Mouse (Mus musculus): ENCODE measurements around the gene Ky.

The Ky gene

DNA sequence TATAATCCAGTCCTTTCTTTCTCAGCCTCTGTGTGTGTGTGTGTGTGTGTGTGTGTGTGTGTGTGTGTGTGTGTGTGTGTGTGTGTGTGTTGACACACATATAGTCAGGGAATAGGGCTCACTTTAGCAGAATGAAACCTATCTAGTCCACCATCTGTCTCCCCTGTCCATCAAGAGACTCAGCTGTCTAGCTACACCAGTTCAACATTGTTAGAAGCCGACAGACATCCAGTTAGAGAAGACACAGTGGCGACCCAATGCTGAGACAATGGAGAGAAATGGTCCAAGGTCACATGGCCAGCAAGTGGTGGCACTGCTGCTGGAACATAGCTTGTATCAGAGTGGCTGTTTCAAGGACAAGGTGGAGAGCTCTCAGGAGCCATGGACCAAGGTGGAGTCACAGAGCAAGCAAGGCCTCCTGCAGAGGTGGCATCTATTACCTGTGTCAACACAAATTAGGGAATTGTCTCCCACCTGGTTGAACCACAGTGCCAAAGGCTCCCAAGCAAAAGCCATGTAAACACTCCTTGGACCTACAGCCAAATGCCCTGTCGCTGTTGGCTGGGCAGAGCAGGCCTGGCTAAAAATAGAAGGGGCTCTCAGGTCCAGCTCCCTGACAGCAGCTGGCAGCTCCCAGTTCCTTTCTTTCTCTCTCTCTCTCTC lies 703 bp upstream of the Ky start:
- 70% methylated on average over 3 of the region's 3 CpGs for WGBS

DNA sequence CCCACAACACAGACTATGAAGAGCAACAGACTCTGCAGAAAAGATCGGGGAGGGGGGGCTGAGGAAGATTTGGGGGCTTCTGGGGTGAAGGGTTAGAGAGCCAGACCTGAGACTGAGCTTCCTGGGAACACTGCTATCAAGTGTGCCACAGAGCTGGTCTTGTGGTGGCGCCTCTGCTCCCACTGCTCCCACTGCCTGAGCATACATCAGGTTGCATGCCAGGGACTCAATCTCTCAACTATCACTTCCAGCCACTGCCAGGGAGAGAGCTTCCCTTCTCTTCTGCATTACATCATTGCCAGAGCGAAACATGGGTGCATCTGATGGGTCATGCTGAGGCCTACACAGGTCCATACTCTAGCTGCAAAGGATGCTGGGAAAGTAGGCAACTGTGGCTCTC lies 2.8 kb downstream of the Ky start:
- 85% methylated on average over 3 of the region's 3 CpGs for WGBS

DNA sequence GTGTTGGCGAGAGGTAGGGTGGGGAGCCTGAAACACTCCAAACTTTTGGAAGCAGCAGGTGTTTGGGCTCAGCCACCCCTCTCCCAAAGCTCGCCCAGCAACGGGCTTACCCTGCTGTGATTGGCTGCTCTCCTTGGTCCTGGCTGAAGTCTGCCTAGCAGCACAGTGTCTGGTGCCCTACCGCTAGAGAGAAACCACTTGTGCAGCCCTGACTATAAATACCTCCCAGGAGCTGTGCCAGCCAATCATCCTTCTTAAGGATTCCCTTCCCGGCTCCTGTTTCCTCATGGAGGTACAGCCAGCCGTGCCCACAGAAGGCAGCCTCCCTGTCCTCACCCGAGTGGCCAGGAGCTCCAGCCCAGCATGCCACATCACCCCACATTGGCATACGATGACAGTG lies 5.9 kb downstream of the Ky start:
- 37% methylated on average over 8 of the region's 8 CpGs for WGBS

DNA sequence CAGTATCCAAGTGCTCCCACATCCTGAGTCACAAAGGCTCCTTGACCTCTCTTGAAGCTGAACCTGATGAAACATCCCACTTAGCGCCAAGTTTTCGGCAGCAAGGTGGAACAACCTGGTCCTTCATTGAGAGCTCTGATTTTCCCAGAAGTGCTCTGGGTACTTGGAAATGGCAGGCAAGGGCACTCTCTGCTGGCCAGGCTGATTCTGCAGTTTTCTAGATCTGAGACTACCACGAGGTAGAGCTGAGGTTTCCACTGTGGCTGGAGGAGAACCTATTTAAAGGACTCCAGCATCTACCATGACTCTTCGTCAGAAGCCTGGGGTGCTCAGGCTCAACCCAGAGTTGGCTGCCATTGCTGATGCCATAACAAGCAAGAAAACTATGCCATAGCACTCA lies 8.0 kb downstream of the Ky start:
- WGBS, result 75% methylated on average over 4 of the region's 4 CpGs

DNA sequence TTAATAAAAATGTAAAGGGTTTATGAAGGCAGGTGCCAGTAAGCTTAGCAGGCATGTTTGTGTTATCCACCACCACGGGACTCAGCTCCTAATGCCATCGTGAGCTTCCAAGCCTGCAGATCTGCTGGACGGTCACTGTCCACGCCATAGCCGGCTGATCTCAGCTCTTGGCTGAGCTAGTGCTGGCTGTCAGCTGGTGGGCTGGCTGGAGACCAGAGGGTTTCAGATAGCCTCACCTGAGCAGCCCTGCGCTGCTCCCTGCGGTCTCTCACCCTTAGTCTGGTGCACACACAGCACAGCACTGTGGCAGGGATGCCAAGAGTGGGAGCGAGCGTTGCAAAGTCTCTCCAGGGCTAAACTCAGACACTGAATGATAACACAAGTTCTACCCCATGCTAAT lies 12.9 kb downstream of the Ky start:
- 92% methylated on average over 9 of the region's 9 CpGs for WGBS

DNA sequence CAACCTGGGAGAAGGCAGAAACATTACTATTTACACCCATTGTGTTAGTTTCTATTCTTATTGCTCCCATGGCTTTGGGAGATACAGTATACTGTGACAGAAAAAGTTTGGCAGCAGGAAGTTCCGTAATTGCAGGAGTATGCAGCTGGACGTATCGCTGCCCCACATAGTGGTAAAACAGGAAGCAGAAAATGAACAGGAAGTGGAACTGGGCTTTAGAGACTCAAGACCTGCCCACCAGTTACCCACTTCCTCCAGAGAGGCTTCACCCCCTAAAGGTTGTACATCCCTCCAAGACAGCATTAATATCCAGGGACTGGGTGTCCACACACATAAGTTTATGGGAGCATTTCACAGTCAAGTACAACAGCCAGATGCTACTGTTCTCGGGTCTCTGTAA lies 15.8 kb downstream of the Ky start:
- 78% methylated on average over 4 of the region's 4 CpGs for WGBS

DNA sequence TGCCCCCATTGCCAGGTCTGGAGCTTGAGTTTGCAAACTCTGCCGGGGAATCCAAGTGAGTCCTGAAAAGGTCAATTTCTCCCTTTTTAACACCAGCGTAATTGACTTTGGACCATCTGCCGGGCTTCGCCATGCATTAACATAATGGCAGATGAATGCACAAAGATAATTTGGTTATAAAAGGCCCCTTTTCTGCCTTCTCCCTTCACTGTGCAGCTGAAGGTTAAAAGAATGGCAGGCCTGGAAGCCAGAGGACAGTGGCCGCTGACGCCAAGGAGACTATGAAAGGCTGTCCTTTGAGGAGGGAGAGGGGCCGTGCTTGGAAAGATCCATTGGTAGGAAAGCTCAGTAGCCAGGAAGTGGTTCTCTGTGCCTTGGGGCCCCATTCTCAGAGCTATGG lies 22.6 kb downstream of the Ky start:
- 73% methylated on average over 7 of the region's 7 CpGs for WGBS

DNA sequence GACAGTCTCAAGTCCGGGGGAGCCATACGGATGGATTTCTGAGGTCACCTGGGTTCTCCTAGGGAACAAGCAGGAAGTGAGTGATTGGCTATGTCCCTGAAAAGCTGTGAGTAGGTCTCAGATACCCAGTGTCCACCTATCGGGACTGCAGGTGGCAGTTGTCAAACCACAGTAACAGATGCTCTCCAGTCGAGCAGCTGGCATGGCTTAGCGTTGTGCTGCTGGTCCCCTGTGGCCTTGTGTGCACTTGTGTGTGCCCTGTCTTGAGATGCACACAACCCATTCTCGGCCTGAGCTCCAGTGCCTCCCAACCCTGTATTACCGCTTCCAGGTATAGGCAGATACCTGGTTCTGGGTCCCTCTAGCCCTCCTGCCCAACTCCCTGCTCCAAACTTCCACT lies 23.0 kb downstream of the Ky start:
- WGBS, result 88% methylated on average over 7 of the region's 7 CpGs

DNA sequence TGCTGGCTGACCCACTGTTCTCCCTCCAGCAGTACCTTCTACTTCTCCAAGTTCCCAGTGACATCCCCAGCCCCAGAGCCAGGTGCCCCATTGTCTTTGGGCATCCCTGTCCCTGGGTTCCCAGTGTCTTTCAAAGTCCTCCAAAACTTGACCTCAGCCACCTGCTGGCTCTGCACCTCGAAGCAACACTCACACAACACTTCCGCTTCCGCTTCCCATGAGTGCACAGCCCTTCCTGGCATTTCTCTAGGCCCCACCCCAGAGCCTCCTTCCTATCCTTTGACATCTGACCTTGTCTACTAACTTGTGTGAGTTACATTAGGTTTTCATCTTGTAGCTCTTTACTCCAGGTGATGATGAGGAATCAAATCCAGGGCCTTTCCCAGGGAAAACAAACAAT lies 23.5 kb downstream of the Ky start:
- 86% methylated on average over 3 of the region's 3 CpGs for WGBS

DNA sequence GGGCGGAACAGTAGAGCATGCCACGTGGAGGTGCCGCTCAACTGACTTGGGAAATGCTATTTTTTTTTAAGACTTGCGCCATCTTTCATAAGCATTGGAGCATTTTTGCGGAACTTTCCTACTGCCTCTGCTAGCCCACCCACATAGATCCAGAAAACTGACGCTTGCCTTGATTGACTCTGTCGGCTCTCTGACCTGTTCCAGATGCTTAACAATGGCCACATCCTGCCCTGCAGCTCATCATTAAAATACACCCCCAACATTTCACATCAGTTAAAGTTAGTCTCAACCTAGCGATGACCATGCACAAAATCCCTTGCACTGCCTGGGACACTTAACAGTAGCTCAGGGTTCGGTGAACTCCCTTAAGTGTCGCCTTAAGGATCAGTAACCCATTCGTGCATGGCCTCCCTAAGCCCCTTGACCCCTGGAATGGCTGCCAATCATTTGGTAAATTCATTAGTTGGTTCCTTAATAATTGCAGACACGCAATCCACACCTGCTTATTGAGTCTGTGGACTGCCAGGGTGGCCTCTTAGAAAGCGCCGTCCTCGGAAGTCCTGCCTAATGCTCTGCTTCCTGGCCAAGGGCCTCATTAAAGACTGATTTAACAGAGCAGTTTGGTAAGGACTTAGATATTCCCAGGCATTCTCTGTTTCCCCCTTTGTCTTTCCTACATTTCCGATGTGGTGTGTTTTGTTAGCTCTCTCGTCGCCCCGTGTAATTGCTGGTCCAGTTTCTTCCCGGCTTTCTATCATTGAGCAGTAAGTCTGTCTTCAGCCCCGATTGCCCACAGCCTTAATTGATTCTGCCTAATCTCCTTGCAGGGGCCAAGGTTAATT lies 25.7 kb downstream of the Ky start:
- WGBS, result 84% methylated on average over 21 of the region's 21 CpGs

DNA sequence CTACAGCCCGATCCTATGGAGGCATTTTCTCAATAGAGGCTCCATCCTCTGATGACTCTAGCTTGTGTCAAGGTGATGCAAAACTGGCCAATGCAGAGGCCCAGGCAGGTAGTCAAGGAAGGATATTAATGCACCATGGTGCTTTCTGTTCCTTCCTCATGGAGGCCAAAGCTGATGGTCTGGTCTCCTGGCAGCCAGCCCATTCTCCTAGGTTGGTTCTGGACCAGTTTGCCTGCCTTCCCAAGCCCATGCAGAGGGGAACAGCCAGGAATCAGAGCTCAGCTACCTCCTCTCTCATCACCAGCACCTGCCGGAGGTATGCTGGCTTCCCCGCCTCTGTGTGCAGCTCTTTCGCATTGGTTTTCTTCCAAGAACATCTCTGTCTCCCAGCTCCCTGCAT lies 31.4 kb downstream of the Ky start:
- 85% methylated on average over 4 of the region's 4 CpGs for WGBS

DNA sequence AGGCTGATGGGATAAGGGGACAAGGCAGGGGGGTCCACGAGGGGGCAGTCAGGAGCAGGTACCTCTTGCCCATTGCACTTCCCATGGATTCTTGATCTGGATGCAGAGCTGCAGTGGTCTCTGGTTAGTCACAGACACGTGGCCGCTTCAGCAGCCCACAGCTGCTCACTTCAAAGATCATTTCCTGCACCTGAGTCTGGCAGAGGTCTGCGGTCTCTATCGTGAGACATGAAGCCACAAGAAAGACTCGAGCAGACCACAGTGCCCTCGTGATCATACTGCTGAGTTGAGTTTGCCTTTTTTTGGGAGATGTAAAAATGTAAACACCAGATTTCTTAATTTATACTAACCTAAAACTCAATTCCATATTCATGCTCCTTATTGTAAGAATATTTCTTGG lies 34.1 kb downstream of the Ky start:
- 59% methylated on average over 7 of the region's 7 CpGs for WGBS

DNA sequence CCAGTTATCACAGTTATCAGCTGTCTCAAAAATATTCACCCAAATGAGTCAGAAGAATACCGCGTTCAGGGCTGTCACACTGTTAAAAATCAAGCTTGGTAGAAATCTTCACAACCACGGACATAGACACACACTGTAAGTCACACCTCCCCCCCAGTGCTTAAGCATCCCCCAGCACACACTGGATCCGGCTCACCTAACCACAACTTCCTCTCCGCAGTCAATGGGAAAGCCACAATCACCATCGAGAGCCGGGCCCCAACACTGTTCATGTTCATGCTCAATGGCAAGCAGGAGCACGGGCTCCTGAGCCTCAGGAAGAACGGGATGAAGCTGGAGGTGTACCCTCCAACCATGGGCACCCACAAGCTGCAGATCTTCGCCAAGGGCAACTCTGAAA lies 36.1 kb downstream of the Ky start:
- WGBS, result 70% methylated on average over 10 of the region's 10 CpGs

DNA sequence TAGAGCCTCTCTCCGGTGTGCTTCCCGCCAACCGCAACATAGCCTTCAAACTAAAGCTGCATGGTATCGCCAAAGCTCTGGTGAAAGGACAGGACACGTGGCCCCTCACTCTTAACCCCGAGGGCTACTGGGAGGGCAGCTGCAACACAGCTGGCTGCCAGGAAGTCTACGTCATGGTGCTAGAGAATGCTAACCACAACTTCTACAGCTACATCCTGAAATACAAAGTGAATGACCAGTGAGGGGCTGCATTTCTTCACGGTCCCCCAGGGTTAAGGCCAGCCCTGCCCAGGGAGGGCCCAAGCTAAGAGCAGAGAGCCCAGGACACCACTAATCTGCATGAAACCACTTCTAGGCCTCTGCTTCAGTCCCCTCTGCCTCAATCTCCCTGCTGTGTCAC lies 37.0 kb downstream of the Ky start:
- 81% methylated on average over 8 of the region's 8 CpGs for WGBS

DNA sequence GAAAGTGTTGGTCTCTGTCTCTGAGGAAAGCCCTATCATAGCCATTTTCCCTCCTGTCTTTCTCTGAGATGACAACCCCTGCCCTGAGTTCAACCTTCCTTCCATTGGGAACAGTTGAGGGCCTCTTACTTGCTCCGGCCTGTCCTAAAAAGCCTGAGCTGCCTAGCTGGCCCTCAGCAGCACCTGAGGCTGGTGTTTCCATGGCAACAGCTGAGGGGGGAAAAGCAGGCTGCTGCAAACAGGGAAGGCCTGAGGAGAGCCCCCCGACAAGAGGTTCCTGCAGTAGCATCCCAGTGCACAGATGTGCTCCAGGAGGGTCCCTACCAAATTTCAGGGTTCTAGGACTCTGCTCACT lies 38.2 kb downstream of the Ky start:
- 78% methylated on average over 2 of the region's 2 CpGs for WGBS

DNA sequence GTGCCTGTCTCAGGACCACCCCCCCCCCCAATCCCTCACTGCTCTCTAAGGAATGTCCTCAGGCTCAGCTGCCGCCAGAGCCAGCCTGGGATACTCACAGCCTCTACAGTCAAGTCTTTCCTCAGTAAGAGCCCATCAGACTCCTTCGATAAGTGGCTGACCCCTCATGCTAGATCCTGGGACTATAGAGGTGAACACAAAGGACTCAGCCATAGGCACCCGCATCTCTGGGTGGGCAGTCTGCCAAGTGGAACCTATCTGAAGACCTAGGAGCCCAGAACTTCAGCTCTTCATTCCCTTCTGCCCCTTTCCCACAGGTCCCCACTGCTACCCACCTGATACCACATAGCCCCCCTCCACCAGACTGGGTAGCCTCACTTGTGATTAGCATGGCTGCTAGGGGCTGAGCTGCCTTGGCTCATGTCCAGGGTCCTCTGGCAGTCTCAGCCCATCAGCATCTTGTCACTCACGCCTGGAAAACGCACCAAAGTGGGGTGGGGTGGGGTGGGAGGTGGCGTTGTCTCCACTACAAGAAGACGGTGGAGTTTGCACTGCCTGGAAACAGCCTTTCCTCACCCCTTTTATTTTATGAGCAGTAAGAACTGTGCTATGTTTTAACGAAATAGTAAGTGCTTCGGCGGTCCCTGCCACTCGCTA lies 38.7 kb downstream of the Ky start:
- 20% methylated on average over 11 of the region's 11 CpGs for WGBS

DNA sequence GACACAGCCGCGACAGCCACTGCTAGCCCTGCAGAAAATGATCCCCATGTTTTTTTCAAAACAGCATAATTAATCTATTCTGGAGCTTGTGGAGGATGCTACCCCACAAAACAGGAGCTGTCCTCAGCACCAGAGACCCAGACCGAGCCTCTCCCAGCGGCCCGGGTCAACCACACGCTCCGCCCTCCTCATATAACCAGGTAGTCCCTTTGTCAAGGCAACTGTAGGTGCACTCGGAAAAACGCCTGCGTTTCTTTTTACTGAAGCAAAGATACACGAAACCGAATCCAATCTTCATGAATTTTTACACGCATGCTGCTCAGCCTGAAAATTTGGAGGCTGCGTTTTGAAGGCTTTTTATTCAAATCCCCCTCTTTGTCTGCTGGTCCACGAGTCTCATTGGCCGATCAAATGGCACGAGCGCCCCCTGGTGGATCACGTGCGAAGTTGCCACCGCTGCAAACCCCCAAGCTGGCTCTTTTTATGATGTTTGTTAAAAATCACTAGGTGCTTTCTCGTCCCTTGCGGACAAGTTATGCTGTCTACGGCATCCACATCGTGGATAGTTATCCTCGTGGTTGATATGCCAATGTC lies 39.3 kb downstream of the Ky start:
- under 1% methylated on average over 26 of the region's 26 CpGs for WGBS

DNA sequence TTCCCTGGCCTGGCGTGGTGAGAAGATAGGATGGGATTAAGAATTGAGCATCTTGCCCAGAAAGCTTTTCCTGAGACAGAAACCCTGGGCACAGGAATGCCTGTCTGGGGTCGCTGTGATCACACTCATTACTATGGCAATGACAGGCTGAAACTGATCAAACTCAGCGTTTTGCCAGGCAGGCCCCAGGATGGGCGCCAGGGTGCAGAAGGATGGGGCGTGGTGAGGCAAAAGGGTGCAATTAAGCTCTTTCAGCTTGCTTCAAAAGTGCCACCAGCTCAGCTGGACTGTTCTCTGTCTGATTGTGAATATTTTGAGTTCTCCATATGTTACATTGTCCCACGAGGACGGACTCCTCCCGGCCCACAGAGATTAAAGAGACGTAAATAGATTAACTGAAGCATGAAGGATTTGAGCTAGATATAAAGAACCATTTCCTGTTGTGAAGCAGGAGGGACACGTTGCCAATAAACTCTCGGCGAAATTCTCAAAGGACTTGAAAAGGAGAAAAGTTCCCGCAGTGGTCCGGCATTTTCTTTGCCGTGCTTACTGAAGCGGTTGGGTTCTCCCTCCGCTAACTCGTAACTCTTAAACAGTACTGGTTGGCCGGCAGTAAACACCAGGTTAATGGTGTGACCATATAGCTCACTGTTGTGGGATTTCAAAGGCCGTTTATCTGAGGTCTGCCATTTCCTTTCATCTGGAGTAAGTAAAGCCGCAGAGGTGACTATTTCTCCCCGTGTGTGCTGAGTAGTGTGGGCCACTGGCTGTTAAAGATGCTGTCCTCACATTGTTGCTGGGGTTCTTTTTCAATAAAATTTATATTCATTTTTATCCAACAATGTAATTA lies 40.1 kb downstream of the Ky start:
- WGBS, result 21% methylated on average over 22 of the region's 22 CpGs

DNA sequence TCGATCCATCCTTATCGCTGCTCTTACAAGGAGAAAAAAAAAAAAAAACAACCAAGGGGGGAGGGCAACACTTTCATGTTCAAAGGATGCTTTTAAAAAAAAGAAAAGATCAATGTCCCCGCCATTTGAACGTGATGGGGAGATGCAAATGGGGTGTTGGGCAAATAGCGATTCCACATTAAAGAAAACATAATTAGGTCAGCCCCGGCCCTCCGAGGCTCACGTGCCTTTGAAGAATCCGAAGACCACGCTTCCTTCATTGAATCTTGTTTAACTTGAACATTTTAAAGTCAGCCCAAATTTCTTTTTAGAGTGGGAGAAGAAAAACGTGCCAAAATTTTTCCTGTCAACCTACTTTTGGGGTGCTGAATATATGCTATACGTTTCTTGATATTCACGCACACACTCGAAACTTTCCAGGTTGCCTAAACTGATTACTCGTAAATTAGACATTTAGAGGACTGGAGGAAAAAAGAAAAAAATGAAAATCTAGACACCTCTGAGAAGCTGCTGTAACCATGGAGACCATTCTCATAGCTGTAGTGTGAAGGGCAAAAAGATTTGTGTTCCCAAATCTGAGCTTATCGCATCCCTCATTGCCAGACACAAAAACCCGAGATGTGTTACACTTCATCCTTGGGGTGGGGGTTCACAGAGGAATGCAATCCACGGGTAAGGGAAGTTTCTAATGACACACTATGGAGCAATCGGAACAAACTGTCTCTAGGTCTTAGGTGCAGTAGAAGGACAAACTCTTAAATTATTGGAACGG lies 40.9 kb downstream of the Ky start:
- 36% methylated on average over 20 of the region's 20 CpGs for WGBS

DNA sequence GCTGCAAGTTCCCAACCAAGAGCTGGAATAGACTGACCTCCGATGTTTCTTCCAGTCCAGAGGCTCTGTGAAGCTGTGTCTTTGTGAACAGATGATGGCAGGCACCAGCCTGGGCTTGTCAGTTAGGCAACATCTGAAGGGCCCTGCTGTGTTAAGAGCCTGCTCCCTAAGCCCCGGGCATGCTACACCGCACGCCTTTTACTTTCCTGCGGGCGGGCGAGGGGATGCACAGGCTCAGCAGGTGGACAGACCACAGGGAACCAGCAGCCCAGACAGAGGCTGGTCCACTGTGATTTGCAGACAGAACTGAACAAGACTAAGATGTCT lies 41.4 kb downstream of the Ky start:
- WGBS, result 63% methylated on average over 7 of the region's 7 CpGs

DNA sequence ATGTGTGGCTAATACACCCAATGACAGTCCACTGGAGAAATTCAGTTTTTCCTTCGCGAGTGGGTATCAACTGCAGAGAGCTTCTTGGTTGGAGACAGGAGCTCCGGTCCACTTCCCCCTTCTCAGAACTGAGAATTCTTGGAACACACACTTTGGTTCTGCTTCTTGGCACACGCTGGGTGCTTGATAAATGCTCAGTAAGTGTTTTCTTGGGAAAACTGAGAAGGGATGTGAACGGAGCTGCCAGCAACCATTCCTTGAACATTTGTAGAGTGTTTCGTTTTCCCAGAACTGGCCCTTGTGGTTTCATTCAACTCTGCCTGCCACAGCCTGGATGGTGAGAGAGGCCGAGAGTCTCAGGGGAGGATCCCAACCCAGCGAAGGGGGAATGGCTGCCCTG lies 43.7 kb downstream of the Ky start:
- 65% methylated on average over 8 of the region's 8 CpGs for WGBS
